Mouse (Mus musculus) ES-CJ7 (cell line): ENCODE measurements around the gene A230050P20Rik.

Experiments used
- DNase-seq: peaks from one replicate; pipeline ENCODE4 v3.0.0; 2011; ENCODE audit warnings: low read depth, low spot score

The A230050P20Rik gene

DNA sequence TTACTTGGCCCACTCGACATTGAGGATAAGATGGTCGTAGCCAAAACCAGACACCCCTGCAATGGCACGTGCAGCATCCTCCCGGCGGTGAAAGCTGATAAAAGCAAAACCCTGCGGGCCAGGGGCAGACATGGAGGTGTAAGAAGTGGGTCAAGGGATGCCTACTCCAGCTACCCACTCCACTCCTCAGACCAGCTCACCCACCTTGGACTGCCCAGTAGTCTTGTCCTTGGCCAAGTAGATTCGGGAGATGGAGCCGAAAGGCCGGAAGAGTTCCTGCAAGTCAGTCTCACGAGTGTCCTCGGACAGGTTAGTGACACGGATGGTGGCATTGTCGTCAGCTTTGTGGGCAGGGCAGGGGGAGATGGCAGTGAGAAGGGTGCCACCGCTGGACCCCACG is 26.2 kb downstream of the A230050P20Rik start:
- DNase-seq: no peak

- DNase-seq: no peak
Observed at GRCm38 (mm10) chr9:20895382-20895781, 26.9 kb downstream of the A230050P20Rik start.

DNA sequence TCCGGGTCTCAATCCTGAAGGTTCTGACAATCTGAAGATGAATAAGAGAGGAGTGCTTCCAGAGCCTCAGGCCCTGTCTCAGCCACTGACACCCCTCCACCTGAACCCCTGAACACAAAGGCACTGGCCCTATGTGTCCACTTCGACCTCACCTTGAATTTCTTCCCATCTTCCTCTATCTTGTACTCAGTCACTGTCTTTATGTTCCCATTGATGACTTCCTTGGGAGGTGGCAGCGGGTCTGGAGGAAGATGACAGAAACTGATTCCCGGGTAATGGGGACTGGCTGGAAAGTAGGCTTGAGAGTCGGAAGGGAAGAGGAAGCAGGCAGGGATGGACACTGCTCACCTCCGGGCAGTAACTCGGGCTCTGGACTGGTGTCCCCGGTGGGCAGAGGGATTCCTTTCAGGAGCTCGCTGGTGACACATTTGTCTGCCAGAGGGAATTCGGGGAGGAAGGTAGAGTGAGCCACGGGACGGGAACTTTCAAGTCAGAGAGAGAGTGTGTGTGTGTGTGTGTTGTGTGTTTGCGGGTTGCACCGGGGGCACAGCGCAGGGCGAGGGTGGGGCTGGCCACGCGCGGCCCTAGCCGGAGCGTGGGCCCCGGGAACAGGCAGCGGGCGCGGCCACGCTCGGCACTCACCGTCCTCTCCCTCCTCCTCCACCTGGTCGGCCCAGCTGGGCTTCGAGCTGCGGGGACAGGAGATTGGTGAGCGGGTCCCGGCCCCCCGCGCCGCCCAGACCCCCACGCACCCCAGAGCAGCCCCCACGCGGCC is 29.5 kb downstream of the A230050P20Rik start:
- DNase-seq: no peak

GRCm38 (mm10) chr9:20898511-20899073 is 30.1 kb downstream of the A230050P20Rik start, which contains the start of gene Eif3g:
Eif3g (minus strand) TSS chr9:20898623.
- DNase-seq: peak; percentile 87

DNA sequence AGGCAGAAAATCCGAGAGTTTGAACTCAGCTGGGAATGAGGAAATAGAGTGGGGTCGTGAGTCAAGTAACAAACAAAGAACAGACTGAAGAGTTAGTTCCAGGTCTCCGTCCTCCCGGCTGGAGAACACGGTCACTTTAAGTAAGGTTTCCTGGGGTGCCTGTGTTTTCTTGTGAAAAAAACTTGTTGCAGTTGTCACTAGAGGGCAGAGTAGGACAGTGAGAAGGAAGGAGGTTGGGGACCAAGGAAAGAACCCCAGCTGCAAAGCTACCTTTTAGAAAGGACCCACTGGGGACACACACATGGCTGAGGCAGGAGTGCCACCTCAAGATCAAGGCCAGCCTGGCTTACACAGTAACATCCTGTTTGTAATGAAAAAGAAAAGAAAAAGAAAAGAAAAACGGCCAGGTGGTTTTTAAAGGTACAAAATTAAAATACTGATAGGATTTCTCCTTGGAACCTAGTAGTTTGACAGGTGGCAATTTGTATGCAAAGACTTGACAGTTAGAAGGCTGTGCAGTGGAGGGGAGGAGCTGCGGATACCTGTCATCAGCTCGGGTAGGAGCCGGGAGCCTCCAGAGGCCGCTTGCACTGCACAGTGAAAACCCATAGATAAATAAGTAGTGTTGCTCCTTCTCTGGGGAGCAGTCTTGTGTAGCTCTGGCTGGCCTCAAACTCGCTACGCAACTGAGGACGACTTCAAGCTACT is 33.2 kb downstream of the A230050P20Rik start:
- peak; percentile 65 for DNase-seq

- no peak for DNase-seq
Observed at GRCm38 (mm10) chr9:20902174-20902491, 33.7 kb downstream of the A230050P20Rik start.

GRCm38 (mm10) chr9:20909948-20910347 is 41.5 kb downstream of the A230050P20Rik start:
- DNase-seq: no peak

GRCm38 (mm10) chr9:20916160-20916559 is 47.7 kb downstream of the A230050P20Rik start:
- DNase-seq: peak; percentile 58

DNA sequence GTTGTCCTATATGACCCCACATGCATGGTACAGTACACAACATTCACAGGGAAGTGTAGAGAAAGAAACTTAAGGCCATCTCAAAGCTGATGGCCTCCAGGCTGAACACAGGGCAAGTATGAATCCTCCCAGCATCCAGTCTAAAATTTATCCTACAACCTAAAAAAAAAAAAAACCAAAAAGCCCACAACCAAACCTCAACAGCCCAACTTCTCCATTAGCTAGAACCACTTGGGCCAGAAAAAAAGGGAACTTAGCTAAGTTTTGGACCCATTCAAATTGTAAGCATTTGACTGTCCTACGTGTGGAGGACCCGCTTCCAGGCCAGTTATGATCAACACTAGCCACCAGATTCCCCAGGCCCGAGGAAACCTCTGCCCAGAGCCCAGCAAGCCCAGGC is 54.8 kb downstream of the A230050P20Rik start:
- no peak for DNase-seq
